Mouse (Mus musculus) layer of hippocampus, postnatal 25 days (tissue): Measurements from ENCODE around the gene Btbd35f15. TPM values are rescaled to one million over a fixed set of nuclear protein-coding genes. Genes with fewer than 3 reads are reported as not detected.
"Not testable (repeated sequence)": the region's sequence is repeated elsewhere in the genome, so short reads cannot be mapped to it uniquely, and the experiment has no call there.

Experiments used
- DNase-seq, 2 experiments: peaks; one replicate each; pipeline ENCODE4 v3.0.0; 2022; ENCODE audit warnings: mixed read lengths in 2 of 2, low spot score in 1 of 2; ENCODE audit errors: extremely low spot score in 1 of 2
- total RNA-seq, 2 experiments: library from RNA; stranded (reverse); gene quantifications; 2 replicates each; pipeline ENCODE4 v1.2.3; 2021

Btbd35f15 gene
- not detected for total RNA-seq

GRCm38 (mm10) chrX:33577214-33577613, at the start of gene Btbd35f15:
Gene Btbd35f15 (minus strand): TSS chrX:33577314.
- not testable (repeated sequence) for DNase-seq

Other genes starting within 250 kb of the Btbd35f15 start
- not detected for gene Btbd35f13, start 79.9 kb upstream of the Btbd35f15 start, total RNA-seq
- not detected for gene Btbd35f14, start 125.0 kb upstream of the Btbd35f15 start, total RNA-seq